Mouse (Mus musculus) 3134 (cell line): Measurements from ENCODE around the gene Abtb2.

Experiments
- DNase-seq: peaks from one replicate; pipeline ENCODE4 v3.0.0-alpha.2; 2011; ENCODE audit warnings: low spot score; ENCODE audit not compliant: insufficient read length; ENCODE audit errors: extremely low read depth

The Abtb2 gene

GRCm38 (mm10) chr2:103682927-103683442 lies 116.9 kb downstream of the Abtb2 start:
- DNase-seq, result no peak

DNA sequence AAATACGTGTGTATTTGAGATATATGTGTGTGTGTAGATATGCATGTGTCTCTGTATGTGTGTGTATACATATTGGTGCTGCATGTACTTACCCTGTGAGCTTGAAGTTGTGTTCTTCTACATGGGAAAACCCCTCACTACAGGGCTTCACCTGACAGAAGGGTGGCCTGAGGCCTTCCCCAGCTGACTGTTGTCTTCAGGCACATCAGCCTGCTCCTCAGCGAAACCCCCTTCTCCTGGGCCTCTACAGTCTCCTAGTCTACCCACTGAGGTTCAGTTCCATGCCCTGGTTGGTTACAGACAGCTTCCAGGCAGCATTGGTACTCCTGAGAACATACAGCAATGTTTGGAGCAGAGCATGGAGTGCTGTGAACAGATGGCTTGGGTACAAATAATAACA lies 118.3 kb downstream of the Abtb2 start:
- DNase-seq, result no peak

GRCm38 (mm10) chr2:103684926-103685577 lies 118.9 kb downstream of the Abtb2 start:
- DNase-seq, result peak; percentile 35

DNA sequence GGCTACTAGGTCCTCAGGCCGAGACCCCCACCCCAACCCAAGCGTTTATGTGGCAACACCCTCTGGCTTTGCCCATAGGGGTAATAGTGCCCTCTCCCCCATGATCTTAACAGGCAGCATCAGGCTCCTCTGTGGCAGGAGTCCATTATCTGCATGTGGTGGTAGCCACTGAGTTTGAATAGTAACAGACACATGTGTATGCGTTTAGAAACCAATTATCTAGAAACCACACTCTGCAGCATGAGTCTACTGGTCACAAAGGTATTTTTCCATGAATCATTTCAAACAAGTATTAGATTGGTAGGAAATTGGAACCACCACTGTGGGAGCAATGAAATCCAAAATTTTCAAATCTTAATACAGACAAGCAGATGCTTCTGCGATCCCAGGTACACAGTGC lies 119.5 kb downstream of the Abtb2 start:
- DNase-seq, result peak; percentile 30

- DNase-seq, result peak; percentile 78
Measured at GRCm38 (mm10) chr2:103687143-103687542, 121.0 kb downstream of the Abtb2 start.

DNA sequence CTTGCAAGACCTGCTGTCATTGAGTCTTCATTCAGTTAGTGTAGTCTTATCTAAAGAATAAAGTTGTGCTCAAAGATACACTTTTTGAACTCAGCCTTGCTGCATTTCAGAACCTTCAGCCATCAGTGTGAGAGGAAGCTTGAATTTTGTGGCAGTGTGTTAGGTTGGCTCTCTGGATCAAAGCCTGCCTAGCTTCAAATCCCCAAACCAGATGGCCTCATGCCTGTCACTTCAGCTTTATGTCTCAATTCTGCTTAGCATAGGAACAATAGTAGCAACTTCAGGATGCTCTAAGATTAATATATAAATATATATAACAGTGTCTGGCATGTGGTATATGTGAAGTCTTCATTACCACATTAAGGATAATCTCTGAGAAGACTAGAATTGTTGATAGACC lies 121.8 kb downstream of the Abtb2 start:
- DNase-seq, result no peak

DNA sequence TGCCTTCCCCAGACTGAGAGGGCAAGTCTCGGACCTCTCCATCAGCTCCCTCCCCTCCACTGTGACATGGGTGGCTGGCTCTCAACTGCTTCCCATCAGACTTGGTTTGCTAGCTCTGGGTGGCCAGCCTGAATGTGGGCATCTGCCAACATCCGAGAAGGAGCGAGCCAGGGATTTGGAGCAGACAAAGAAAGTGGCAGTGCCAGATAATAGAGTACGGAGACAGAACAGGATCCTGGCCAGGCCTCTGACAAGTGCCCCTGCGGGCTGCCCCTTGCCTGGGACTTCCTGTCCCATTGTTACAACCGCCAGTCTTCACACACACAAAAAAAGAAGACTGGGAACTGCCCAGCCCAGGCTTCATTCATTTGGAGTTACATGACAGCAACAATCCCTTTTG lies 124.3 kb downstream of the Abtb2 start:
- peak; percentile 62 for DNase-seq

DNA sequence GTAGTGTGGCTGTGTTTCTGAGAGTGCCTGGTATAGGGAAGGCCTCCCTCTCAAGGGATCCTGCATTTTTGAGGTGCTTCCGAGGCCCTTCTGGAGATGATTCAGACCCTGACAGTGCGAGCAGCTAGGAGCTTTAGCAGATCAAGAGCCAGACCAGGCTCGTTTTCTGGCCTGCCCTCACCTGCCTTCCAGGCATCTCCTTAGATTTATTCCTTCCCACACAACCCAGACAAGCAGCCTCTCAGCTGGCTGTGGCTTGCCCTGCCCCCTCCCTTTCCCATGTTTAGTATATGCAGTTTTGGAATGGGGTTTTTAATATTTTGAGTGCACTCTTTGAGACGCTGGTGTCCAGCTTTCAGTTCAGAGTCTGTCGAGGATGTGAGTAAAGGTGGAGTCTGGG lies 124.7 kb downstream of the Abtb2 start:
- no peak for DNase-seq

- DNase-seq, result no peak
Measured at GRCm38 (mm10) chr2:103691278-103691677, 125.2 kb downstream of the Abtb2 start.

DNA sequence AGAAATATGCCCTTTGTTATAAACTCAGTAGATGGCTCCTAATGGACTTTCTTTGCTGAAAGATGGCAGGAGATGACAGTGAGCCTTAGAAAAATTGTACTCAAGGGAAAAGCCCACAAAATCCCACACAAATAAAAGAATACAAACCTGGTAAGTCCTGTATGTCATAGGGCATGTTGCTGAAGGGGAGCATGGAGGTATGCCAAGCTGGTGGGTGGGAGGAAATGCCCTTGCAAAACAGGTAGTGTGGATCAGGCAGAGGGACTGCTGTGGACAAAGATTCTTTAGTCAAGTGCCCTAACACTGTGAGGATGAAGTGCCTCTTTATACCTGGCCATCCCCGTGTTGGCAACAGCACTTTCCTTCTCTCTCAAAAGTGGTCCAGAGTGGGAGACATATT lies 126.7 kb downstream of the Abtb2 start:
- no peak for DNase-seq

DNA sequence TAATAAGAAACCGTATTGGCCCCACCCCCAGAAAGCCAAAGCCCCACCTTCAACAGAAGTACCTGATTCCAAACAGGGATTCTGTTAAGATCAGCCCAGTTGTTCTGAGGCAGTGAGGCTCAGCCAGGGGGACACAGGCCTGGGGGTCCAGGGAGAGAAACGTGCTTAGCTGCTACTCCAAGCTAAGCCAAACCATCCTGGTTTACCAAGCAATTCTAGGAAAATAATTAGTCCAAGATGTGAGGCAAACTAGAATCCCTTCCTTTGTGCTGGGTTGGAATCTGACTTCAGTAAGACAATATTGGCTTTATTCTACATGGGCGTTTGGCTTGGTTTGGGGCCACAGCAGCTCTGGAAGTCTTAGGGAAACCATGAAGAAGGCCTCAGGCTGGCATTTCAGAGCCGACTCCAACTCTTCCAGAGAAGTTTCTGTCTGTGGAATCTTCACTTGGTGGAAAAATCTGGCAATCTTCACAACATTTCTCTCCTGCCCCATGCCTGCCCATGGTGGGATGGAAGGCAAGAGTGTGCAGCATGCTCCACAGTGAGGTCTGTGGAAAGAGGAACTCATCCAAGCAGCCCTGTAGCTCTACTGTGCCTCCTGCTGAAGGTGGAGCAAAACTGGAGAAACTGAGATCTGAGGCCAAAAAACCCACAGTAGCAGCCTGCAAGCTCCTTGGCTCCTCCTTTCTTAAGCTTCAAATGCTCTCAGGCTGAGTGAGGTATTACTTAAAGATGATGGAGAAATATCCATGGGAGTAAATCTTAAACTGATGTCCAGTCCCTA lies 128.9 kb downstream of the Abtb2 start:
- DNase-seq, result no peak

- peak; percentile 57 for DNase-seq
Measured at GRCm38 (mm10) chr2:103696177-103696576, 130.1 kb downstream of the Abtb2 start.

GRCm38 (mm10) chr2:103700514-103700913 lies 134.4 kb downstream of the Abtb2 start:
- DNase-seq, result no peak

DNA sequence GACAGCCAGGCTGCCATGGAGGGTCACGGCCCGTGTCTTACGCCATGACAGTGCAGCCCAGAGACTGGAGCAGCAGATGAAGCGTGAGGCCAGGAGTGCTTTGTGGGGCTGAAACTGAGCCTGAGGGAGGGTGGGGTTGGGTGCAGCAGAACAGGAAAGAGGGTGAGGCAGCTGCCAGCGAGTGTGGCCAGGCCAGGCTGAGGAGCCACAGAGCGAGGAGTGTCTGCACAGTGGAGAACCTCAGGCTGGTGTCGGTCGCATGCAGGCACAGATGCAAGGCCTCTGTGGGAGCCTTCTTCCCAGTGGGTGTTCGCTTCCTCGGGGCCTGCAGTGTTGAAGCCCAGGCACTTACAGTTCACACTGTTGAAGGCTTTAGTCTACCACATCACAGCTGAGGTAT lies 137.2 kb downstream of the Abtb2 start:
- no peak for DNase-seq

DNA sequence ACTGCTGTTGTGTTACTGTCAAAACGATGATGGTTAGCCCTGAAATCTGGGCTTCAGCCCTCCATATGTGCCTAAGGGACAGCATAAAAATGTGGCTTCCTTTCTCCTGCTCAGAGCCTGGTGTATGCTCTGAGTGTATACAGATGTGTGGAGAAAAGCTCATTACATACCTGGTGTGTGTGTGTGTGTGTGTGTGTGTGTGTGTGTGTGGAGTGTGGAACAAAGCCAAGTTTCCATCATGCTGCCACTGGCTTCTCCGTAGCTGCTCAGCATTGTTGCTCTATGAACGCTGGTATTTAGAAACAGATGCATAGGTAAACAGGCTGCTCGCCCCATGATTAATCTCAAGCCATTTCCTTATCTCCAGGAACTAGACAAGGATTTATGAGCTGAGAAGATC lies 137.8 kb downstream of the Abtb2 start:
- no peak for DNase-seq

GRCm38 (mm10) chr2:103705826-103706225 lies 139.7 kb downstream of the Abtb2 start:
- no peak for DNase-seq

GRCm38 (mm10) chr2:103706226-103706625 lies 140.1 kb downstream of the Abtb2 start:
- DNase-seq, result peak; percentile 95

- no peak for DNase-seq
Measured at GRCm38 (mm10) chr2:103707056-103707776, 141.1 kb downstream of the Abtb2 start.

- no peak for DNase-seq
Measured at GRCm38 (mm10) chr2:103710849-103711248, 144.7 kb downstream of the Abtb2 start.

DNA sequence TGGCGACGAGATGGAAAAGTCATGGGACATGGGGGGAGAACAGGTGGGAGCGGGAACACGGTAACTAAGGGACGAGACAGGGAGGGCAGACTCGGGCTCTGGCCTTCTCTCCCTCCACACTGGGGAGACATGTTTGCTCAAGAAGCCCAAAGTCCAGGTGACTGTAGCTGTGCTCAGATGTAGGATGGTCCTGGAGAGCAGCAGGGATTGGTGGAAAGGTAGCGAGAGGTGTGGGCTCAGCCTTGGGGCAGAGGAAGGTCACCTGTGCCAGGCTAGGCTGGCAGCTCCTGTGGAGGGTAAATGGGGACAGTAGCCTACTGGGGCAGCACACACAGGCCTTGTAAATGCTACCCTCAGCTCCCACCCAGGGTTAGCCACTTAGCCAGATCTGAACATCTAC lies 147.7 kb downstream of the Abtb2 start:
- no peak for DNase-seq

- DNase-seq, result no peak
Measured at GRCm38 (mm10) chr2:103714412-103714811, 148.3 kb downstream of the Abtb2 start.
